Mouse (Mus musculus): ENCODE results near the gene Sdcbp2. TPM values are rescaled to one million over a fixed set of nuclear protein-coding genes. Genes with fewer than 3 reads are reported as not detected.

The Sdcbp2 gene
- 1.6 and 1.7 TPM in 2 replicates for polyA plus RNA-seq (2012; ENCODE audit: insufficient read depth, insufficient read length, missing spikeins)

GRCm38 (mm10) chr2:151571873-151572700 lies at the start of gene Sdcbp2:
Gene Sdcbp2 (plus strand): TSS chr2:151572622.
- peak within 1 kb of the TSS; percentile 42 for H3K27ac ChIP-seq (replicated peaks; ENCODE audit: low read depth, low read length)
- no peak within 1 kb of the TSS for H3K4me3 ChIP-seq (ENCODE audit: insufficient read depth, low read depth, low read length)
- no peaks in the 10 kb centered on the region for H3K4me1 ChIP-seq (ENCODE audit: control insufficient read depth, insufficient read depth, insufficient read length, low read length)

GRCm38 (mm10) chr2:151524324-151525041 lies 47.9 kb upstream of the Sdcbp2 start:
- H3K4me1 ChIP-seq (ENCODE audit: control insufficient read depth, insufficient read depth, insufficient read length, low read length): no peaks in the 10 kb centered on the region
- H3K4me3 ChIP-seq (ENCODE audit: insufficient read depth, low read depth, low read length): no peak overlapping the region
- no peak overlapping the region for H3K27ac ChIP-seq (replicated peaks; ENCODE audit: low read depth, low read length)

GRCm38 (mm10) chr2:151525520-151525919 lies 46.9 kb upstream of the Sdcbp2 start:
- no peak overlapping the region for H3K27ac ChIP-seq (replicated peaks; ENCODE audit: low read depth, low read length)
- no peak overlapping the region for H3K4me3 ChIP-seq (ENCODE audit: insufficient read depth, low read depth, low read length)
- no peaks in the 10 kb centered on the region for H3K4me1 ChIP-seq (ENCODE audit: control insufficient read depth, insufficient read depth, insufficient read length, low read length)

- H3K4me3 ChIP-seq (ENCODE audit: insufficient read depth, low read depth, low read length): no peak overlapping the region
These were observed 44.4 kb upstream of the Sdcbp2 start for GRCm38 (mm10) chr2:151528066-151528465.

GRCm38 (mm10) chr2:151529169-151529568 lies 43.3 kb upstream of the Sdcbp2 start:
- Histone ChIP-seq H3K4me1 (ENCODE audit: control insufficient read depth, insufficient read depth, insufficient read length, low read length) (peaks cover 10% of the 10 kb centered on the region; the same call in 1 of the 2 replicates), H3K4me3 (ENCODE audit: insufficient read depth, low read depth, low read length) (no peak overlapping the region), H3K27ac (replicated peaks; ENCODE audit: low read depth, low read length) (no peak overlapping the region)

More at GRCm38 (mm10) chr2:151528066-151528465, 44.4 kb upstream of the Sdcbp2 start:
- Histone ChIP-seq H3K27ac (replicated peaks; ENCODE audit: low read depth, low read length) (no peak overlapping the region), H3K4me1 (ENCODE audit: control insufficient read depth, insufficient read depth, insufficient read length, low read length) (peaks cover 5% of the 10 kb centered on the region; the same call in 1 of the 2 replicates)

GRCm38 (mm10) chr2:151530378-151531230 lies 41.8 kb upstream of the Sdcbp2 start:
- Histone ChIP-seq H3K27ac (replicated peaks; ENCODE audit: low read depth, low read length) (no peak overlapping the region), H3K4me1 (ENCODE audit: control insufficient read depth, insufficient read depth, insufficient read length, low read length) (peaks cover 10% of the 10 kb centered on the region; the same call in 1 of the 2 replicates), H3K4me3 (ENCODE audit: insufficient read depth, low read depth, low read length) (no peak overlapping the region)

- Histone ChIP-seq H3K4me1 (ENCODE audit: control insufficient read depth, insufficient read depth, insufficient read length, low read length) (peaks cover 13% of the 10 kb centered on the region; the same call in 1 of the 2 replicates), H3K27ac (replicated peaks; ENCODE audit: low read depth, low read length) (peak overlapping the region; percentile 2; the same call in 1 of the 2 replicates), H3K4me3 (ENCODE audit: insufficient read depth, low read depth, low read length) (no peak overlapping the region)
These were observed 38.8 kb upstream of the Sdcbp2 start for GRCm38 (mm10) chr2:151533632-151534031.

- Histone ChIP-seq H3K27ac (replicated peaks; ENCODE audit: low read depth, low read length) (peak overlapping the region; percentile 34; the same call in 1 of the 2 replicates), H3K4me1 (ENCODE audit: control insufficient read depth, insufficient read depth, insufficient read length, low read length) (peaks cover 10% of the 10 kb centered on the region; the same call in 1 of the 2 replicates), H3K4me3 (ENCODE audit: insufficient read depth, low read depth, low read length) (no peak overlapping the region)
These were observed 36.3 kb upstream of the Sdcbp2 start for GRCm38 (mm10) chr2:151535961-151536617.

- H3K4me1 ChIP-seq (ENCODE audit: control insufficient read depth, insufficient read depth, insufficient read length, low read length): peaks cover 12% of the 10 kb centered on the region; the same call in 1 of the 2 replicates
- peak overlapping the region; percentile 30; the same call in 1 of the 2 replicates for H3K27ac ChIP-seq (replicated peaks; ENCODE audit: low read depth, low read length)
- no peak overlapping the region for H3K4me3 ChIP-seq (ENCODE audit: insufficient read depth, low read depth, low read length)
These were observed 35.8 kb upstream of the Sdcbp2 start for GRCm38 (mm10) chr2:151536618-151536974.

GRCm38 (mm10) chr2:151538646-151539045 lies 33.8 kb upstream of the Sdcbp2 start:
- H3K4me1 ChIP-seq (ENCODE audit: control insufficient read depth, insufficient read depth, insufficient read length, low read length): peaks cover 7% of the 10 kb centered on the region; the same call in 1 of the 2 replicates
- H3K4me3 ChIP-seq (ENCODE audit: insufficient read depth, low read depth, low read length): no peak overlapping the region
- H3K27ac ChIP-seq (replicated peaks; ENCODE audit: low read depth, low read length): no peak overlapping the region

- Histone ChIP-seq H3K27ac (replicated peaks; ENCODE audit: low read depth, low read length) (peak within 1 kb of the TSS; percentile 95), H3K4me3 (ENCODE audit: insufficient read depth, low read depth, low read length) (peak within 1 kb of the TSS; percentile 83)
These were observed 29.9 kb upstream of the Sdcbp2 start, which contains the start of gene Fkbp1a for GRCm38 (mm10) chr2:151542323-151543062. Gene Fkbp1a (plus strand): TSS chr2:151542483.

GRCm38 (mm10) chr2:151543063-151543895 lies 29.1 kb upstream of the Sdcbp2 start:
- Histone ChIP-seq H3K27ac (replicated peaks; ENCODE audit: low read depth, low read length) (peak overlapping the region; percentile 95), H3K4me3 (ENCODE audit: insufficient read depth, low read depth, low read length) (peak overlapping the region; percentile 83), H3K4me1 (ENCODE audit: control insufficient read depth, insufficient read depth, insufficient read length, low read length) (peaks cover 13% of the 10 kb centered on the region)

More at GRCm38 (mm10) chr2:151542323-151543062, 29.9 kb upstream of the Sdcbp2 start, which contains the start of gene Fkbp1a:
- H3K4me1 ChIP-seq (ENCODE audit: control insufficient read depth, insufficient read depth, insufficient read length, low read length): peaks cover 11% of the 10 kb centered on the region

- H3K27ac ChIP-seq (replicated peaks; ENCODE audit: low read depth, low read length): 0 out of 2 replicates have a peak overlapping the region, but pooled peaks have one; percentile 19
- peak overlapping the region; percentile 12 for H3K4me3 ChIP-seq (ENCODE audit: insufficient read depth, low read depth, low read length)
- H3K4me1 ChIP-seq (ENCODE audit: control insufficient read depth, insufficient read depth, insufficient read length, low read length): peaks cover 13% of the 10 kb centered on the region
These were observed 27.7 kb upstream of the Sdcbp2 start for GRCm38 (mm10) chr2:151544673-151545072.

Data from brown adipose tissue, adult 24 weeks (tissue).